Mouse (Mus musculus) MEL (cell line): ENCODE results near the gene Dock10. TPM values are rescaled to one million over a fixed set of nuclear protein-coding genes. Genes with fewer than 3 reads are reported as not detected.

Source experiments
- DNase-seq: peaks from one replicate; pipeline ENCODE4 v3.0.0; 2011; ENCODE audit warnings: low read depth, low spot score
- H3K27ac ChIP-seq: 2 replicates; pipeline ENCODE4 v1.5.1; 2012; ENCODE audit warnings: low read depth, mild to moderate bottlenecking, control low read depth, low read length, moderate library complexity; ENCODE audit not compliant: control insufficient read depth
- H3K27me3 ChIP-seq, 2 experiments: fragments of 150-350 bp in 1 of 2; sonication (generic) in 1 of 2; 2 replicates each; pipeline ENCODE4 v1.6.1; 2012; ENCODE audit warnings: low read length in 2 of 2, mild to moderate bottlenecking in 2 of 2, improper control_type of control experiment in 1 of 2, moderate library complexity in 1 of 2; ENCODE audit not compliant: insufficient read depth in 2 of 2, control insufficient read depth in 1 of 2
- H3K36me3 ChIP-seq, 2 experiments: 2 replicates each; pipeline ENCODE4 v1.6.1; 2012 to 2014; ENCODE audit warnings: low read length in 2 of 2, improper control_type of control experiment in 1 of 2, inconsistent platforms in 1 of 2, mild to moderate bottlenecking in 1 of 2; ENCODE audit not compliant: insufficient read depth in 2 of 2, control insufficient read depth in 1 of 2
- H3K4me1 ChIP-seq, 2 experiments: fragments of 150-350 bp in 1 of 2; sonication (generic) in 1 of 2; 2 replicates each; pipeline ENCODE4 v1.6.1; 2012; ENCODE audit warnings: low read length in 2 of 2, improper control_type of control experiment in 1 of 2, mild to moderate bottlenecking in 1 of 2; ENCODE audit not compliant: insufficient read depth in 2 of 2, control insufficient read depth in 1 of 2
- H3K4me3 ChIP-seq, 2 experiments: fragments of 150-350 bp in 1 of 2; sonication (generic) in 1 of 2; 2 replicates each; pipeline ENCODE4 v1.5.1; 2012; ENCODE audit warnings: low read depth in 2 of 2, low read length in 2 of 2, mild to moderate bottlenecking in 2 of 2, moderate library complexity in 2 of 2, control low read depth in 1 of 2, improper control_type of control experiment in 1 of 2; ENCODE audit not compliant: control insufficient read depth in 1 of 2, insufficient read depth in 1 of 2
- H3K79me2 ChIP-seq: 2 replicates; pipeline ENCODE4 v1.6.1; 2012; ENCODE audit warnings: mild to moderate bottlenecking, low read length, moderate library complexity; ENCODE audit not compliant: control insufficient read depth, poor library complexity, insufficient read depth
- H3K9ac ChIP-seq: 2 replicates; pipeline ENCODE4 v1.6.1; 2012; ENCODE audit warnings: low read depth, mild to moderate bottlenecking, control low read depth, low read length, moderate library complexity; ENCODE audit not compliant: control insufficient read depth, poor library complexity, severe bottlenecking
- H3K9me3 ChIP-seq: fragments of 150-350 bp; sonication (generic); replicated peaks from 2 replicates; pipeline ENCODE4 v1.6.1; 2012; ENCODE audit warnings: mild to moderate bottlenecking, low read length, improper control_type of control experiment, moderate library complexity; ENCODE audit not compliant: insufficient read depth
- BHLHE40 ChIP-seq: IDR thresholded peaks from 2 replicates; pipeline ENCODE4 v1.6.1; 2012; ENCODE audit warnings: low read depth, mild to moderate bottlenecking, inconsistent platforms, low read length, improper control_type of control experiment, borderline replicate concordance
- CHD1 ChIP-seq: IDR thresholded peaks from 2 replicates; pipeline ENCODE4 v1.6.1; 2012; ENCODE audit warnings: low read depth, mild to moderate bottlenecking, inconsistent platforms, low read length, improper control_type of control experiment
- CHD2 ChIP-seq: IDR thresholded peaks from 2 replicates; pipeline ENCODE4 v1.6.1; 2011; ENCODE audit warnings: low read length, improper control_type of control experiment
- E2F4 ChIP-seq: IDR thresholded peaks from 2 replicates; pipeline ENCODE4 v1.6.1; 2011; ENCODE audit warnings: low read depth, low read length, improper control_type of control experiment, borderline replicate concordance
- ELF1 ChIP-seq: IDR thresholded peaks from 2 replicates; pipeline ENCODE4 v1.6.1; 2014; ENCODE audit warnings: low read depth, mild to moderate bottlenecking, inconsistent platforms, low read length, improper control_type of control experiment, moderate library complexity
- ETS1 ChIP-seq: IDR thresholded peaks from 2 replicates; pipeline ENCODE4 v1.6.1; 2012; ENCODE audit warnings: low read depth, mild to moderate bottlenecking, inconsistent platforms, low read length, improper control_type of control experiment, moderate library complexity
- GABPA ChIP-seq: IDR thresholded peaks from 2 replicates; pipeline ENCODE4 v1.6.1; 2012; ENCODE audit warnings: low read depth, mild to moderate bottlenecking, inconsistent platforms, low read length, improper control_type of control experiment, moderate library complexity
- GATA1 ChIP-seq: IDR thresholded peaks from 2 replicates; pipeline ENCODE4 v1.6.1; 2011; ENCODE audit warnings: low read depth, low read length, improper control_type of control experiment
- KAT2A ChIP-seq: conservative IDR thresholded peaks from 2 replicates; pipeline ENCODE4 v1.6.1; 2012; ENCODE audit warnings: low read depth, low read length, improper control_type of control experiment, inconsistent platforms
- MAFK ChIP-seq: IDR thresholded peaks from 2 replicates; pipeline ENCODE4 v1.6.1; 2011; ENCODE audit warnings: low read depth, mild to moderate bottlenecking, low read length, improper control_type of control experiment, borderline replicate concordance
- MAZ ChIP-seq: IDR thresholded peaks from 2 replicates; pipeline ENCODE4 v1.6.1; 2012; ENCODE audit warnings: low read depth, mild to moderate bottlenecking, inconsistent platforms, low read length, improper control_type of control experiment
- MXI1 ChIP-seq: IDR thresholded peaks from 2 replicates; pipeline ENCODE4 v1.6.1; 2011; ENCODE audit warnings: mild to moderate bottlenecking, low read depth, low read length, improper control_type of control experiment
- MYC ChIP-seq: IDR thresholded peaks from 2 replicates; pipeline ENCODE4 v1.6.1; 2011; ENCODE audit warnings: low read depth, mild to moderate bottlenecking, low read length, improper control_type of control experiment, moderate library complexity
- NELFE ChIP-seq: IDR thresholded peaks from 2 replicates; pipeline ENCODE4 v1.6.1; 2011; ENCODE audit warnings: low read depth, low read length, improper control_type of control experiment
- NRF1 ChIP-seq: IDR thresholded peaks from 2 replicates; pipeline ENCODE4 v1.6.1; 2014; ENCODE audit warnings: low read depth, mild to moderate bottlenecking, inconsistent platforms, low read length, improper control_type of control experiment, moderate library complexity; ENCODE audit not compliant: poor library complexity, insufficient read depth, severe bottlenecking
- POLR2A ChIP-seq, 2 experiments: IDR thresholded peaks; 2 replicates each; pipeline ENCODE4 v1.6.1; 2011 to 2012; ENCODE audit warnings: low read length in 2 of 2, mild to moderate bottlenecking in 2 of 2, control low read depth in 1 of 2, improper control_type of control experiment in 1 of 2, low read depth in 1 of 2, moderate library complexity in 1 of 2; ENCODE audit not compliant: control insufficient read depth in 1 of 2, insufficient read depth in 1 of 2, poor library complexity in 1 of 2
- POLR2AphosphoS2 ChIP-seq: IDR thresholded peaks from 2 replicates; pipeline ENCODE4 v1.6.1; 2011; ENCODE audit warnings: low read length, improper control_type of control experiment
- RAD21 ChIP-seq: IDR thresholded peaks from 2 replicates; pipeline ENCODE4 v1.6.1; 2011; ENCODE audit warnings: mild to moderate bottlenecking, low read depth, low read length, improper control_type of control experiment
- SIN3A ChIP-seq: IDR thresholded peaks from 2 replicates; pipeline ENCODE4 v1.6.1; 2012; ENCODE audit warnings: low read length, improper control_type of control experiment, inconsistent platforms
- SMC3 ChIP-seq: IDR thresholded peaks from 2 replicates; pipeline ENCODE4 v1.6.1; 2011; ENCODE audit warnings: low read depth, low read length, improper control_type of control experiment
- TAL1 ChIP-seq: IDR thresholded peaks from 2 replicates; pipeline ENCODE4 v1.6.1; 2012; ENCODE audit warnings: mild to moderate bottlenecking, inconsistent platforms, low read length, moderate library complexity, mixed read lengths
- UBTF ChIP-seq: IDR thresholded peaks from 2 replicates; pipeline ENCODE4 v1.6.1; 2012; ENCODE audit warnings: low read depth, mild to moderate bottlenecking, inconsistent platforms, low read length, improper control_type of control experiment, moderate library complexity, borderline replicate concordance; ENCODE audit not compliant: insufficient read depth
- USF2 ChIP-seq, 2 experiments: IDR thresholded peaks; 2 replicates each; pipeline ENCODE4 v1.6.1; 2011 to 2012; ENCODE audit warnings: improper control_type of control experiment in 2 of 2, low read length in 2 of 2, borderline replicate concordance in 1 of 2, inconsistent platforms in 1 of 2, low read depth in 1 of 2, mild to moderate bottlenecking in 1 of 2; ENCODE audit not compliant: insufficient read depth in 1 of 2
- ZKSCAN1 ChIP-seq: IDR thresholded peaks from 2 replicates; pipeline ENCODE4 v1.6.1; 2012; ENCODE audit warnings: low read depth, mild to moderate bottlenecking, inconsistent platforms, low read length, improper control_type of control experiment, moderate library complexity
- ZMIZ1 ChIP-seq: IDR thresholded peaks from 2 replicates; pipeline ENCODE4 v1.6.1; 2012; ENCODE audit warnings: low read depth, mild to moderate bottlenecking, inconsistent platforms, low read length, improper control_type of control experiment, moderate library complexity
- ZNF384 ChIP-seq: IDR thresholded peaks from 2 replicates; pipeline ENCODE4 v1.6.1; 2012; ENCODE audit warnings: low read depth, mild to moderate bottlenecking, inconsistent platforms, low read length, improper control_type of control experiment
- polyA plus RNA-seq, 2 experiments: library from polyadenylated mRNA; stranded (reverse) in 1 of 2; unstranded in 1 of 2; fragments of >175 nt in 1 of 2; fragments of >200 nt in 1 of 2; gene quantifications; 2 replicates each; pipeline versions ENCODE4 v1.2.1 to v1.2.4; 2012; ENCODE audit warnings: low replicate concordance in 2 of 2, low read depth in 1 of 2; ENCODE audit not compliant: insufficient read length in 2 of 2, insufficient read depth in 1 of 2, missing spikeins in 1 of 2
- total RNA-seq: library from RNA; depleted of rRNA; stranded (reverse); fragments of 300-350 nt; gene quantifications from 2 replicates; pipeline ENCODE4 v1.2.3, GENCODE M21; 2012

Gene Dock10
- total and polyA plus RNA-seq, 3 experiments, result 11.5 to 74.0 (median 14.3) TPM

GRCm38 (mm10) chr1:80604332-80604731, 154.0 kb downstream of the Dock10 start:
- DNase-seq, result no peak
- TF ChIP-seq NELFE (no peak), TAL1 (no peak), E2F4 (no peak), ZNF384 (no peak), CHD1 (no peak), GATA1 (no peak), SMC3 (no peak), MAFK (no peak), SIN3A (no peak), MXI1 (no peak)
- TF ChIP-seq, all 39 proteins: peak for 0
- Histone ChIP-seq H3K27ac (no peak overlapping the region), H3K4me3 (no peak overlapping the region), H3K9me3 (no peaks in the 10 kb centered on the region), H3K27me3 (no peaks in the 10 kb centered on the region), H3K9ac (no peak overlapping the region), H3K36me3 (peaks cover 3 to 13% of the 10 kb centered on the region in 2 experiments), H3K79me2 (no peaks in the 10 kb centered on the region), H3K4me1 (peaks cover 5 to 12% of the 10 kb centered on the region in 2 experiments)

DNA sequence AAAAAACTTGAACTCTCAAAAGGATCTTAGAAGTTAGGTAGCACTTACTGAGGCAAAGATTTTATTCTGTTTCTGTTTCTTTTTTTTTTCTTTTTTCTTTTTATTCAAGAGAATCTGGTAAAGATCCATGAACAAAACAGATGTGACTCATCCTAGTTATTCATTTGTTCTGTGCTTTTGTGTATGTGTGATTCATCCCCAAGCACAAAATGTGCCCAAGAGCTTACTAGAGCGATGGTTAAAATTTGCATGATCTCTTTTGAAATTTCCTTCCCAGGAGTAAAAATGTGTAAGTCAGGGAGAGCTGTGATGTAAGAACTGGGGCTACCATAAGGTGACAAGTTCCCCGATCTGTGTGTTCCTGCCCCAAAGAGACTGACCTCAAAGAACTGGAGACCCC, 155.2 kb downstream of the Dock10 start:
- H3K79me2 ChIP-seq, result no peaks in the 10 kb centered on the region
- H3K36me3 ChIP-seq, result peaks cover 3 to 13% of the 10 kb centered on the region in 2 experiments
- no peaks in the 10 kb centered on the region for H3K27me3 ChIP-seq
- no peak for DNase-seq
- H3K4me1 ChIP-seq, result peaks cover 5 to 10% of the 10 kb centered on the region in 2 experiments
- no peak for TF ChIP-seq GABPA
- TF ChIP-seq ZKSCAN1, result no peak
- TF ChIP-seq RAD21, result no peak
- no peak for TF ChIP-seq USF2 (IDR thresholded peaks at IDR 0.05; ENCODE audit: borderline replicate concordance in 1 of 2, insufficient read depth in 1 of 2, low read depth in 1 of 2, low read length in 2 of 2)
- TF ChIP-seq NRF1, result no peak
- TF ChIP-seq ELF1, result no peak
- TF ChIP-seq UBTF, result no peak
- TF ChIP-seq ETS1, result no peak
- TF ChIP-seq BHLHE40, result no peak
- no peak for TF ChIP-seq MYC
- no peak for TF ChIP-seq POLR2A (IDR thresholded peaks at IDR 0.05; ENCODE audit: control insufficient read depth in 1 of 2, insufficient read depth in 1 of 2, low read depth in 1 of 2, low read length in 2 of 2, poor library complexity in 1 of 2)
- no peak for TF ChIP-seq MAZ
- no peak for TF ChIP-seq TAL1
- no peak for TF ChIP-seq POLR2AphosphoS2
- no peak for TF ChIP-seq SMC3
- no peak for TF ChIP-seq CHD2
- no peak for TF ChIP-seq ZMIZ1
- TF ChIP-seq E2F4, result no peak
- no peak for TF ChIP-seq KAT2A
- TF ChIP-seq, all 39 proteins: peak for 0
- Histone ChIP-seq H3K9me3 (no peaks in the 10 kb centered on the region), H3K27ac (no peak overlapping the region), H3K4me3 (no peak overlapping the region), H3K9ac (no peak overlapping the region)
